Mouse (Mus musculus) left cerebral cortex, adult 2 months (tissue): ENCODE results near the gene Qrich2. TPM values are rescaled to one million over a fixed set of nuclear protein-coding genes. Genes with fewer than 3 reads are reported as not detected.
"Not testable (repeated sequence)": the region's sequence is repeated elsewhere in the genome, so short reads cannot be mapped to it uniquely, and the experiment has no call there.

ENCODE experiments used
- DNase-seq, 2 experiments: peaks; one replicate each; pipeline ENCODE4 v3.0.0; 2021 to 2022; ENCODE audit warnings: low spot score in 2 of 2, mixed read lengths in 1 of 2; ENCODE audit errors: extremely low spot score in 1 of 2
- H3K27ac ChIP-seq: fragments of 200-600 bp; 2 replicates; pipeline ENCODE4 v1.8.1; 2022
- H3K4me3 ChIP-seq: fragments of 200-600 bp; 2 replicates; pipeline ENCODE4 v1.8.1; 2022
- CTCF ChIP-seq: fragments of 200-600 bp; IDR thresholded peaks from 2 replicates; pipeline ENCODE4 v1.8.1; 2022; ENCODE audit warnings: antibody characterized with exemption, mild to moderate bottlenecking, moderate library complexity
- intact Hi-C: fragments of 180-260 bp; cut with DNase I; formaldehyde crosslinking; loops from one replicate; pipeline ENCODE4 v1.15.1; 2025
- total RNA-seq, 2 experiments: library from RNA; stranded (reverse); gene quantifications; 2 replicates each; pipeline ENCODE4 v1.2.3; 2021

Gene Qrich2
- total RNA-seq, 2 experiments from 2014 or later: 0.16 TPM; not detected in 1

GRCm38 (mm10) chr11:116432127-116432526 is 33.9 kb downstream of the Qrich2 start:
- no peak overlapping the region for H3K4me3 ChIP-seq
- no peak overlapping the region for H3K27ac ChIP-seq
- intact Hi-C loops: loop anchor here (1.0 kb wide), 1 partner anchor 19 kb away; the partner anchor contains the start of gene Rnf157
- no peak for TF ChIP-seq CTCF
- DNase-seq: no peak

- DNase-seq: no peak
- no peak overlapping the region for H3K4me3 ChIP-seq
- intact Hi-C loops: loop anchor here (1.0 kb wide), 1 partner anchor 18 kb away; the partner anchor contains the start of gene Rnf157
- no peak overlapping the region for H3K27ac ChIP-seq
- TF ChIP-seq CTCF: no peak
These were observed 34.5 kb downstream of the Qrich2 start for GRCm38 (mm10) chr11:116431428-116432077.

- intact Hi-C loops: no loop called here
- no peak for TF ChIP-seq CTCF
- Histone ChIP-seq H3K4me3 (no peak overlapping the region), H3K27ac (no peak overlapping the region)
- no peak for DNase-seq
These were observed 35.2 kb downstream of the Qrich2 start for GRCm38 (mm10) chr11:116430723-116431427.

- H3K27ac ChIP-seq: no peak overlapping the region
- intact Hi-C loops: no loop called here
- no peak overlapping the region for H3K4me3 ChIP-seq
- no peak for TF ChIP-seq CTCF
- no peak for DNase-seq
These were observed 36.0 kb downstream of the Qrich2 start for GRCm38 (mm10) chr11:116429862-116430613.

GRCm38 (mm10) chr11:116428872-116429859 is 36.9 kb downstream of the Qrich2 start:
- intact Hi-C loops: no loop called here
- no peak for TF ChIP-seq CTCF
- no peak for DNase-seq
- Histone ChIP-seq H3K4me3 (no peak overlapping the region), H3K27ac (no peak overlapping the region)

- no peak overlapping the region for H3K27ac ChIP-seq
- intact Hi-C loops: no loop called here
- no peak for DNase-seq
- TF ChIP-seq CTCF: no peak
- no peak overlapping the region for H3K4me3 ChIP-seq
These were observed 39.0 kb downstream of the Qrich2 start for GRCm38 (mm10) chr11:116426852-116427575.

GRCm38 (mm10) chr11:116426328-116426727 is 39.7 kb downstream of the Qrich2 start:
- intact Hi-C loops, H3K4me3 ChIP-seq, DNase-seq, H3K27ac ChIP-seq: not testable (repeated sequence)

GRCm38 (mm10) chr11:116424621-116425407 is 41.2 kb downstream of the Qrich2 start:
- no peak for TF ChIP-seq CTCF
- Histone ChIP-seq H3K4me3 (no peak overlapping the region), H3K27ac (no peak overlapping the region)
- no peak for DNase-seq
- intact Hi-C loops: no loop called here

- intact Hi-C loops: no loop called here
- H3K4me3 ChIP-seq: no peak overlapping the region
- no peak overlapping the region for H3K27ac ChIP-seq
- TF ChIP-seq CTCF: no peak
- DNase-seq: no peak
These were observed 42.0 kb downstream of the Qrich2 start for GRCm38 (mm10) chr11:116423782-116424620.
